Mouse (Mus musculus) kidney, adult 2 months (tissue): Measurements from ENCODE around the gene Slc11a2.
"Not testable (repeated sequence)": the region's sequence is repeated elsewhere in the genome, so short reads cannot be mapped to it uniquely, and the experiment has no call there.

ENCODE experiments used
- CTCF ChIP-seq: fragments of 200-500 bp; conservative IDR thresholded peaks from 2 replicates; pipeline ENCODE4 v1.5.1; 2011; ENCODE audit warnings: low read depth, mild to moderate bottlenecking, control low read depth, low read length, moderate library complexity, mixed read lengths; ENCODE audit not compliant: insufficient read depth, insufficient read length
- POLR2A ChIP-seq: fragments of 200-500 bp; IDR thresholded peaks from one replicate; pipeline ENCODE4 v1.6.1; 2011; ENCODE audit warnings: low read depth, low read length, control low read depth

- not testable (repeated sequence) for TF ChIP-seq CTCF, POLR2A
These were observed 3.1 kb downstream of the Slc11a2 start, which contains the start of gene Gm5475 for GRCm38 (mm10) chr15:100421758-100422197.
